Mouse (Mus musculus): ENCODE data around the gene Gm2022.
"Not testable (repeated sequence)": the region's sequence is repeated elsewhere in the genome, so short reads cannot be mapped to it uniquely, and the experiment has no call there.

Gene Gm2022

GRCm38 (mm10) chr12:87895070-87895469 is at the start of gene Gm2022:
Gene Gm2022, plus strand, starts transcription at chr12:87895370.
- DNase-seq (ENCODE audit: low read depth, low spot score) = not testable (repeated sequence)

DNA sequence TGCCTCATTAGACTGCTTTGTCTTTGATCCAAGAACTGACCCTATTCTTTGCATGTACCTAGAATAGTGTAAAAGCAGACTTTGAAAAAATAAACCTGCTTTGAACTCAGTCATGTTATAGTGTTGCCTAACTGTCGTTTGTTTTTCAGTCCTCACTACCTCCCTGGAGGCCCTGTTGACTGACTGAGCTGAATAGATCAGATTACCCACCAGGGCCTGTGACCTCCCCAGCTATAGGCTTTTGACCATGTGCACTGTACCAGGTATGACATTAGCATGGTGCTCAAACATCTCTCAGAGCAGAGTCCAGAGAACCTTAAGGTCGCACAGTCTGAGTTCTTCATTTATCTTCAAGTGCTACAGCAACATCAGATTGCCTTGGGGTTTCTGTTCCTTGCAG is 44.5 kb upstream of the Gm2022 start:
- DNase-seq (ENCODE audit: low read depth, low spot score) = not testable (repeated sequence)

GRCm38 (mm10) chr12:87856067-87856466 is 39.1 kb upstream of the Gm2022 start:
- DNase-seq (ENCODE audit: low read depth, low spot score) = not testable (repeated sequence)

GRCm38 (mm10) chr12:87861740-87862692 is 33.2 kb upstream of the Gm2022 start:
- DNase-seq (ENCODE audit: low read depth, low spot score) = not testable (repeated sequence)

DNA sequence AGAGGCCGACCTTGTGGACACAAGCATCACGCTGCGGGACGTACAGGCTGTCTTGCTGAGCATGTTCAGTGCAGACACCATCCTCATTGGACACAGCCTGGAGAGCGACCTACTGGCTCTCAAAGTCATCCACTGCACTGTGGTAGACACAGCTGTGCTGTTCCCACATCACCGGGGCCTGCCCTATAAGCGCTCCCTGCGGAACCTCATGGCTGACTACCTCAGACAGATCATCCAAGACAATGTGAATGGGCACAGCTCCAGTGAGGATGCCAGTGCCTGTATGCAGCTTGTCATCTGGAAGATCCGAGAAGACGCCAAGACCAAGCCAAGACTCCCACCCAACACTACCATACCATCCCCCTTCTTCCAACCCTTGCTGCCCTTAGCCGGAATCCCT is 31.5 kb upstream of the Gm2022 start:
- DNase-seq (ENCODE audit: low read depth, low spot score) = not testable (repeated sequence)

- DNase-seq (ENCODE audit: low read depth, low spot score) = not testable (repeated sequence)
Measured at GRCm38 (mm10) chr12:87864048-87864447, 31.1 kb upstream of the Gm2022 start.

GRCm38 (mm10) chr12:87873772-87874171 is 21.4 kb upstream of the Gm2022 start, which contains the start of gene Gm2016:
Gene Gm2016, plus strand, starts transcription at chr12:87874072.
- not testable (repeated sequence) for DNase-seq (ENCODE audit: low read depth, low spot score)

DNA sequence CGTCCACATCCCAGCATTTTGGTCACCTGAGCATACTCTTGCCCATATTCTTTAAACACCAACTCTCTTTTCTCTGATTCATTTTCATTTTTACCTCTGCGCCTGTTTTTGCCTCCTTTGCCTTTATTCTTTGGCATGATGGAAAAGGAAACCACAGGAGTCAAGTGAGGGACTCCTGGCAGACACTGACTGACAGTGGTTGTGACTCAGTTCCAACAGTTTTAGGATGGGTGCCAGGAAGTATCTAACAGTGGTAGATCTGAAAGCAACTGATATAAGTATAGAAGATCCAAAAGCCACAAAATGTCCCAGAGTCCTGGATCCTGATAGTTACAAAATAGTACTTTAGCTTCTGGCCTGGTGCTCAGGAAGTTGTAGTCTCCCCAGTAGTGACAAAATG is 24.6 kb downstream of the Gm2022 start, which contains the start of gene Gm2035:
Gene Gm2035 (minus strand): TSS at position 137 of the 400 bp plus-strand sequence.
- DNase-seq (ENCODE audit: low read depth, low spot score) = not testable (repeated sequence)
